Mouse (Mus musculus) megakaryocyte progenitor cell, adult 5-6 weeks (primary cell): ENCODE results near the gene Gm10198. TPM values are rescaled to one million over a fixed set of nuclear protein-coding genes. Genes with fewer than 3 reads are reported as not detected.

Experiments
- ATAC-seq: replicated peaks from 2 replicates; pipeline ENCODE4 v1.8.0; 2016; ENCODE audit warnings: mild to moderate bottlenecking, moderate TSS enrichment, inconsistent platforms; ENCODE audit not compliant: poor library complexity
- total RNA-seq, 2 experiments: library from RNA; stranded (forward) in 1 of 2; stranded (reverse) in 1 of 2; fragments of 157-497, 149-512 nt in 1 of 2; fragments of 200-1000 nt in 1 of 2; gene quantifications; 2 replicates each; pipeline versions ENCODE4 v1.2.3 to v1.2.4; 2015 to 2017

Gene Gm10198
- total RNA-seq (2015) (not detected in 2 replicates), total RNA-seq (2017) (not detected in 2 replicates)

DNA sequence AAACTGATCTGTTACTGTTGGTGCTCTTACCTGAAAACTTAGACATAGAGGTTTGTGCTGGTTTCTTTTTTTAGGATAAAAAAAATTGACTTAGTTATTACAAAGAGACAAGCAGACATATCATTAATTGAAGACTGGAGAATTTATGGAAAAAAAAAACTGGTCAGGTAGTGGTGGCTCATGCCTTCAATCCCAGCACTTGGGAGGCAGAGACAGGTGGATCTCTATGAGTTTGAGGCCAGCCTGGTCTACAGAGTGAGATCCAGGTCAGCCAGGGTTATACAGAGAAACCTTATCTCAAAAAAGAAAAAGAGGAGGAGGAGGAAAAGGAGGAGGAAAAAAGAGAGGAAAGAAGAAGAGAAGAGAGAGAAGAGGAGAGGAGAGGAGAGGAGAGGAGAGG lies at the start of gene Gm10198:
Gene Gm10198 (plus strand): TSS at position 301 of the 400 bp plus-strand sequence.
- no peak for ATAC-seq

DNA sequence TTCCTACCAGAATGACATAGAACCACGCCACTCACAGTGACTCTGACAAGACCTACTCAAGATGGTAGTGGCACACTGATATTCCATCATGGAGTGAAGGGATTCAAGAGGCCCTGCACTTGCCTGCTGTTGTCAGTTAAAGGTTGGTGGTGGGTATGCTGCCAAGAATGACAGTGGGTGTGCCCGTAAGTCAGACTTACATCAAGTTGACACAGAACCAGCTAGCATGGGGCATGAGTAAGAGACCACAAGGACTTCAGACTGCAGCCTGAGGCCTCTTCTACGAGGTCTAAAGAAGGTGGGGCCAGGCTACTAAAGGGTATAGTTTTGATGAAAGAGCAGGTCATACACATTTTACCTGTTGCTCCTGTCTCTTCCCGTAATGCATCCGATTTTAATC lies 47.3 kb upstream of the Gm10198 start:
- peak; percentile 23; the same call in 1 of the 2 replicates for ATAC-seq

DNA sequence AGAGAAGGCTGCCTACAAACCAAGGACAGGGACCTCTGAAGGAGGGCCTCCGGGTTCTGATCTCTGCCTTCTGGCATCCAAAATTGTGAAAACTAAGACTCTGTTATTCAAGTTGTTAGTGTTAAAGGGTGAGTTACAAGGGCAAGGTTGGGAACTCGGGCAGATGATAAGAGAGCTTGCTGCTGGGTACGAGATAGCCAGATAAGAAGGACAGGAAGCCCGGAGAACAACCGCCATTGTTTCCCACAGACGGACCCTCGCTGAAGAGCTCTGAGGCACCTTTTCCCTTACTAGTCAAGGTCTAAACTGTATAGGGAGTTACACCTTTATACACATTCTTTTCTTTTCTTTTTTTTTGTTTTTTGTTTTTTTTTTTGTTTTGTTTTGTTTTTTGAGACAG lies 39.8 kb upstream of the Gm10198 start:
- ATAC-seq: peak; percentile 23

DNA sequence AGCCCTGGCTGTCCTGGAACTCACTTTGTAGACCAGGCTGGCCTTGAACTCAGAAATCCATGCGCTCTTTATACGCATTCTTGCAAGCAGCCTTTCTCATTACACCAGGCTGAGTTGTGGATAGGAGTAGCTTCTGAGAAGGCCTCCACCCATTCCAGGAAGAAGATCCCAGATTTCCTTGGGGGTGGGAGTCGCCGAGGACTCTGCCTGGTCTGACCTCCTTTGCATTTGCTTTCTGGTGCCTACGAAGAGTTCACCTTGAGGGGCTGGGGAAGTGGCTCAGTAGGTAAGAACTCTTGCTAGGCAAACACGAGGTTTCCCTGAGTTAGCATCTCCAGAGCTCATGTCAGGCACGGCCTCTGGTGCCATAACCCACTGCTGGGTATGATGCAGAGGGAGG lies 39.4 kb upstream of the Gm10198 start:
- no peak for ATAC-seq

DNA sequence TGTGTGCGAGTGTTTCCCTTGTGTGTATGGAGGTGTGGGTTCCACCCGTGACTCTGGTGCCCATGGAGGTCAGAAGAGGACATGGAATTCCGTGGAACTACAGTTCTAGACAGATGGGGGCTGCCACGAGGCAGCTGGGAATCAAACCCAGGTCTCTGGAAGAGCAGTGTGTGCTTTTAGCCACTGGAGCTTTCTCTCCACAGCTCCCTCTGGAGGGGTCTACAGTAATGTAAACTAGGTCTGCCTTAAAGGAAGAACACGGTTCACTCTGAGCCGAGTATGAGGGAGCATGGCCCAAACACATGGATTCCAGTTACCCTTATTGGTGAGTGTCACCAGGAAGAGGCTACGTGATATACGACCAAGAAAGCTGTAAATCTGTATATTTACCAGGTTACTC lies 38.6 kb upstream of the Gm10198 start:
- ATAC-seq: 0 out of 2 replicates have a peak, but pooled peaks have one; percentile 17

DNA sequence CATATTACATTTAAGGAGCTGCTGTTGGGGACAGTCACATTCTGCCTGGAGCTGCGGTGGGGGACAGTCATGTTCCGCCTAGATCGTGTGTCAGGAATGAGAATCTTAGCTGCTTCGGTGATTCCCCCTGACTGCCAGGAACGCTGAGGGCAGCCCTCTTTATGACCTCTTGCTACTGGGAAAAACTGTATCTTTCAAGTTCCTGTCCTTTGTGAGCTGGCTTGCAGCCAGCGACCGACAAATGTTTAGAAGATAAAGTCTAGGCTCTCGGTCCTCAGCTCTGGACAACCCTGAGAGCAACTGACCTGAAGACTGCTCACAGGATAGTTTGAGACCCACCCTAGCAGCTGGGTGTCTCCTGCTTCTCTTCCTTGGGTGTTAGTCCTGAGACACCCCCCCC lies 37.3 kb upstream of the Gm10198 start:
- ATAC-seq: peak; percentile 35

DNA sequence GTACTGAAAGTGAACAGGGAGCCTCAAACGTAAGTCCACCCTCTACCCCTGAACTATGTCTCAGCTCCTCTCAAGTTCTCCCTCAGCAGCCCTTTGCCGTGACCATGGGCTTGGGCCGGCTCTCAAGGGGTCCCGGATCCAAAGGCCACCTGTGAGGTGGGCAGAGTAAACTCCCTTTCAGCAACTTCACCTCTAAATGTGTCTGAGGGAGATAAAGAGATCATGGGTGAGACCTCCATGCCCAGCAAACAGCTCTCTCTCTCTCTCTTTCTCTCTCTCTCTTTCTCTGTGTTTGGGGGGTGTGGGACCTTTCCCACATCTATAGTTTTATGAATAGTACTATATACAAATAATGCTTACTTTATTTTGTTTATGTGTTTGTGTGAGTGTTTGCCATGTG lies 36.2 kb upstream of the Gm10198 start:
- no peak; the same call in 1 of the 2 replicates for ATAC-seq

DNA sequence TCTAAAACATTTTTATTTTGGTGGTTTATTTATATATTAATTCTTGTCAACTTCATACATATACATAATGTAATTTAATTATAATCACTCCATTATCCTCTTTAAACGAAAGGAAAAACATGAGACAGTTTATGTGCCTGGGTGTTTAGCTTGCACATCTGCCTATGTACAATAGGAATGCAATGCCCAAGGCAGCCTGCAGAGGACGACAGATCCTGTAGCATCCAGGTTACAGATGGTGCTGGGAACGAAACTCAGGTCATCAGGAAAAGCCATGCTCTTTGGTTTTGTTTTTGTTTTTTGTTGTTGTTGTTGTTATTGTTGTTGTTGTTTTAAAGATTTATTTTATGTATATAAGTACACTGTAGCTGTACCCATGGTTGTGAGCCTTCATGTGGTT lies 32.4 kb upstream of the Gm10198 start:
- no peak for ATAC-seq

DNA sequence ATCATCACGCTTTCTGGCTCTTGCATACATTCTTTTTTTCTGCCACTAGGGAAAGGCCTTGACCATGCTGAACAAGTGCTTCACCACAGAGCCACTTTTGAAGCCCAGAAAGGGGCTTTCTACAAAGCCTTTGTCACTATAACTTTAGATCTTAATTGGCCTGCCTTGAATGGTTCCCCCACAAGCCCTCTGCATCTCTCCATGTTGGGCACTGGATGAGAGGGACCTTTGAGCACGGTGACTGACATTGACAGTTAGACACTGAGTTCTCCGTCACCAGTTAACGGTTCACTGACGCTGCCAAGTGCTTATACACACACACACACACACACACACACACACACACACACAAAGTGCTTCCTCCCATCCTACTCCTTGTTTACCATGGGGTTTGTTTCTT lies 30.0 kb upstream of the Gm10198 start:
- no peak for ATAC-seq

DNA sequence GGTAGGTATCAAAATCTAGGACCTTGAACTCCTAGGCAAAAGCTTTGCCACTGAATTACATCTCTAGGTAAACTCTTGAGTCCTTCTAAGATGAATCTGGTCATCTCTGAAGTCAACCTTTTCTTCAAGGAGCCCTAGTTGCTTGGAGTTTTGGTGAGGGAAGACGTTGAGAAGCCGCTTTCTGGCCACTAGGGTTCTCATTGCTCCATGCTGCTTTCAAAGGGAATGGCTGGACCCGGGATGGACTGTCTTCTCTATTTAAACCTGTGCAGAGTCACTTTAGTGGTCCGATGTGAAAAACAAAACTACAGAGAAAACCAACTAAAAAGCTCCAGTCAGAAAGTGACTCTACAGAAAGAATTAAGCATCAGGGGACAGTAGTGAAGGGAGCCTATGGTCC lies 18.4 kb upstream of the Gm10198 start:
- peak; percentile 61; the same call in 1 of the 2 replicates for ATAC-seq

DNA sequence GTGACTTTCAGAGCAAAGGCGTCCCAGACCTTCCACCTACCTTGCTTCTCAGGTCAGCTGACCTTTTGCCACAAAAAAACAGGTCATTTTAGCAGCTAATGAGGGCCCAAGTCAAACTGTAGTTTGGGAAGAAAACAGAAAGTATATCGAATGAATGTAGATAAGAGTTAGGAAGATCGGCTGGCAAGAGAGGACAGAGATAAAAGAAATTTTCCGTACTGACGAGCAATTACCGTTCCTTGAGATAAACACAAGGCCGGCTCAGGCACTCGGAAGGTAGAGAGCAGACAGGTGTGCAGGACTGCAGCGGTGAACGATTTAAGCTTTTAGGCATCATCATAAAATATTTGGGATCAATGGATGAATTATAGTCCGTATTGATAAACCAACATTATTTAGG lies 15.4 kb upstream of the Gm10198 start:
- ATAC-seq: peak; percentile 37; the same call in 1 of the 2 replicates

DNA sequence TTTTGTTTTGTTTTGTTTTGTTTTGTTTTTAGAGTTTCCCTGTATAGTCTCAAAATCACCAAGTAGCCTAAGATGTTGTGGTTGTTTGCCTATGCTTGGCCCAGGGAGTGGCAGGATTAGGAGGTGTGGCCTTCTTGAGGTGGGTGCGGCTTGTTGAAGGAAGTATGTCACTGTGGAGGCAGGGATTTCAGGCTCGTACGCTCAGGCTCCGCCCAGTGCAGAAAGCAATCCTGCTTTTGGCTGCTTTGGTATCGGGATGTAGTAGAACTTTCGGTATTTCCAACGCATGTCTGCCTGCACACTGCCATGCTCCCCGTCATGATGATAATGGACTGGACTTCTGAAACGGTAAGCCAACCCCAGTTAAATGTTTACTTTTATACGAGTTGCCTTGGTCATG lies 12.5 kb upstream of the Gm10198 start:
- ATAC-seq: no peak

DNA sequence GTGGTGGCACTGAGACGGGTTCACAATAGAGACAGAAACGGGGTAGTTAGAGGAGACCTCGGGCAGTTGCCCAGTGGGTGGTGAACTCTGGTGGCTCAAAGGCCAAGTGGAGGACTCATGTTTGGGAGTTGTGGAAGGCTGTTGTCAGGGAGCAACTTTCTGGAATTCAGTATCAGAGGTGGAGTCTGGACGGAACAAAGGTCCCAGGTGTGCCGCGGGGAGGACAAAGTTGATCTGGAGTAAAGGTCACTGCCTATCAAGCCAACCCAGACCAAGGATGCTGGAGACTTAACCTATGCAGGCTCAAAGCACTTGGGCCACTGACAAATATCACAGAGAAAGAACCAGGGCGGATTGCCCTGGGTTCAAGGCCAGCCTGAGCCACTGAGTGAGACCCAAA lies 5.5 kb downstream of the Gm10198 start:
- no peak for ATAC-seq

DNA sequence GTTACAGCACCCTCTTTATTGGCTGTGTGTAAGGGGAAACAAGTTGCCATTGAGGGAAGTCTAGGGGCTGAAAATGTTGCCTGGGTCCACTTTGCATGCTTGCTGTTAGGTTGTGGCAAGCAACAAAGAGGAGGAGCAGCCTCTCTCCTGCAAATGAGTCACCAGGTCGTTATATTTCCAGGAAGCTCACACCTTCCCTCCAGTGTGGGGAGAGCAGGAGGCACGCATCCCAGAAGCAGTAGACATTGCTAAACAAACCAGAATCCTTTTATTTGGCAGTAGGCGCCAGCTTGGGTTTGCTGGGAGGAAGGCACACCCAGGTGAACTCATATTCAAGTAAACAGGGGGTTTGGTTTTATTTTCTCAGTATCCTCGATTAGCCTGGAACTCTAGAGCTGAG lies 8.8 kb downstream of the Gm10198 start:
- peak; percentile 13; the same call in 1 of the 2 replicates for ATAC-seq

DNA sequence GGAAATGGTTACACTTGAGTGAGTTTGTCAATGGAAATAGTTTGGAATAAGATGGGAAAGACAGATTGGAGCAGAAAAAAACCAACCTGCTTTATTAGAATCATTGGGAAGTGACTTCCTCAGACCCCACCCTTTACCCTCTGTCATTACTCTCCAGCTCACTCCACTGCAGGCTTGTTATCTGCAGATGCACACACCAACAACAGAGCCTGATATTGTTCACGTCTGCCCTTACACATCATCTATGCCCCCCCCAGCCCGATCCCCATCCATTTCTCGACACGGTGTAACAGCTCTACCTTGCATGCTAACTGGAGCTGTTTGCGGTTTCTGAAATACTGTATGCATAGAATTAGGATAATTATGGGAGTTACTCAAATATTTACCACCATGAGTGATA lies 12.2 kb downstream of the Gm10198 start:
- peak; percentile 96 for ATAC-seq

DNA sequence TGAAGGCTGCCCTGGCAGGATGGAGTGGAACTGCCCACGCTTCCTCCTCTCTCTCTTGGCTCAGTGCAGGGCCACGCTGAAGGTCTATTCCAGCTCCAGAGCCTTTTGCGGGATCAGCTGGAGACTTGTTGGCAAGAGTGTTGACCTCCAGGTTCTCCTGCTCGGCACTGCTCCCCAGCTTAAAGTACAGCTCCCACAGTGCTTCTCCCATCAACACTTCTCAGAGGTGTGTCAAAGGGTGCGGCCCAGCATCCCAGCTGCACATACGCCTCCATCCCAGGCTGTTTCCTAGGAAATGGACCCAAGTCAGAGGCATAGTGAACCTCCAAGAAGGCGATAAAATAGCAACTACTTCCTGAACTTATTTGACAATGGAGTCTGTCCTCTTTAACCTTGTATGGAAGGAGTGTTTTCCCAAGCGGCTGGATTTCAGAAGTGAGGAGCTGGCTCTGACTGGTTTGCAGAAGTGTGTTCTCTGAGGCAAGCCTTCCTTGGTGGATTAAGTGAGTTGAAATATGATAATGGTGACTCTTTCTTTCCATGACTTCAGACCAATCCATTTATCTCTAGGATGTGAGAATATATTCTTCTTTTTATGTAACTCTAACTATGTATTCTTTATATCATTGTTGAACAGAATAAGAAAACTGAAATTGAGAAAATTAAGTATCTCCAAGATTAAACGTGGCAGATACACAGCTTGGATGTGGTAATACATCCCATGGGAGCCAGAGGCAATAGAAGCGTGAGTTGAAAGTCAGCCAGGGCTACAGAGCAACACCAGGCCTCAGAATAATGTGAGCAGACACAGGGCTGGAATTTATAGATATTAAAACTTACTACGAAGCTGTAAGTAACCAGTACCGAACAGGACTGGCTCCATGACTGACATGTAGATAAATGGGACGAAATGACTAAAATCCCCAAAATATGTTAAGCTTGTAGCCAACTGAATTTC lies 23.9 kb downstream of the Gm10198 start:
- ATAC-seq: no peak

DNA sequence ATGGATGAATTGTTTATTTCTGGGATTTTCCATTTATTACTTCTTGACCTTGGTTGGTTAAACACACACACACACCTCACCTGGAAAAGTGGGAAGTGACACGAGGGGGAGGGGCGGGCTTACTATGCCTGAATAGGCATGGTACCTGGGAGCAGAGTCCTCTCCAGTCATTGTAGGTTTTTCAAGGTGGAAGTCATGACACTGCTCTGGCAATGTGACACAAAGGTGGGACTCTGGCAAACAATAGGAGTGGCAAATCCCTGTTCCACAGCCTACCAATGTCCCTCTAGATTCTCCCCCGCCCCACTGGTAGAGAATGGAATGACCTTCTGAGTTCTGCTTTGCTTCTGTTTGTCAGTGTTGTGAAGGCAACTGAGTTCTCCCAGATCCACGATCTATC lies 27.8 kb downstream of the Gm10198 start:
- no peak for ATAC-seq

DNA sequence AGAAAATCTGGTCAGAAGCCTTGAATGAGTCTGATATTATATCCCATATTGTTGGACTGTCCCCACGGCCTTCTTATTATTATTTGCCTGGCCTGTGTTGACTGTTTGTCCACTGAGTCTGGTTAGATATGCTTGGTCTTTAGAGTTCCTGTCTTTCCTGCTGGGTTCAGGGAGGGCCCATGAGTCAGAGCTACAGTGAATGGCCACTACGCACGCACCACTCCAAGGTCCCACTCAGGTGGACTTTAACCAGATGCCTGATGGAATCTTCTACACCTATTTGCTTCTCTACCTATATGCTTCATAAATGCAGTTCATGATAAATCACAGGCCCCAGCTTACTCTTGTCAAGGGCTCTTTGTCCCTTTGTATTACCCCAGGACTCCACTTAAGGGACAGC lies 29.8 kb downstream of the Gm10198 start:
- no peak for ATAC-seq

DNA sequence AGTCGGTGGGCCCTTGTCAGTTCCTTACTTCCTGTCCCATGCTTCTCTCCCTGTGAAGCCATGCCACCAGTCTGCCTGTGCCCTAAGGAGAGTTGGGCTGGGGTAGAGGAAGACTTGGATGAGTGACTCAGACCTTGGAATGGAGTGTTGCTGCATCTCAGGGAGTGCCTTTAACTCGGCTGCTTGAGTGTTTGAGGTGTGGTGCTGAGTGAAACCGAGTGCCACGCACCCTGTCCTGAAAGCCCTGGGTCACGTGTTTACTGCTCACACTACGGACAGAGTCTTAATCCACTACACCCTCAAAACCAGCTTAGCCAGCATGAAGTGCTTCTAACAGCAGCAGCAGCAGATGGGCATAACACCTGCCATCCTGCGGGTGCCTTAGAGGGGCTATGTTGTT lies 30.5 kb downstream of the Gm10198 start:
- no peak for ATAC-seq

DNA sequence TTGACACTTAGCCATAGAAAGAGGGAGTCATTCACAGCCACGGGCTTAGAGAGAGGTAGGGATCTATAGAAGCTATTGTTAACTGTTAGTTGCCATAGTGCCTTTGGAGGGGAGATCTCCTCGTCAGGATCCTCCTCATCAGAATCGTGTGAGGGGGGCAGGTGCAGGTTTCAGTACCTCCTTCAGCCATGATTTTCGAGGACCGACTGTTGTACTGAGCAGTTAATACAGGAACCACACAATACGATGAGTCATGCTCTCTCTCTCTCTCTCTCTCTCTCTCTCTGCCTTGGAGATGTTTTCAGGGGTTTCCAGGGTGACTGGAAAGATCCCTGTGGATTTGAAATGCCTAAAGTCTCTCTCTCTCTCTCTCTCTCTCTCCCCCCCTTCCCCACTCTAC lies 31.5 kb downstream of the Gm10198 start:
- peak; percentile 83 for ATAC-seq

DNA sequence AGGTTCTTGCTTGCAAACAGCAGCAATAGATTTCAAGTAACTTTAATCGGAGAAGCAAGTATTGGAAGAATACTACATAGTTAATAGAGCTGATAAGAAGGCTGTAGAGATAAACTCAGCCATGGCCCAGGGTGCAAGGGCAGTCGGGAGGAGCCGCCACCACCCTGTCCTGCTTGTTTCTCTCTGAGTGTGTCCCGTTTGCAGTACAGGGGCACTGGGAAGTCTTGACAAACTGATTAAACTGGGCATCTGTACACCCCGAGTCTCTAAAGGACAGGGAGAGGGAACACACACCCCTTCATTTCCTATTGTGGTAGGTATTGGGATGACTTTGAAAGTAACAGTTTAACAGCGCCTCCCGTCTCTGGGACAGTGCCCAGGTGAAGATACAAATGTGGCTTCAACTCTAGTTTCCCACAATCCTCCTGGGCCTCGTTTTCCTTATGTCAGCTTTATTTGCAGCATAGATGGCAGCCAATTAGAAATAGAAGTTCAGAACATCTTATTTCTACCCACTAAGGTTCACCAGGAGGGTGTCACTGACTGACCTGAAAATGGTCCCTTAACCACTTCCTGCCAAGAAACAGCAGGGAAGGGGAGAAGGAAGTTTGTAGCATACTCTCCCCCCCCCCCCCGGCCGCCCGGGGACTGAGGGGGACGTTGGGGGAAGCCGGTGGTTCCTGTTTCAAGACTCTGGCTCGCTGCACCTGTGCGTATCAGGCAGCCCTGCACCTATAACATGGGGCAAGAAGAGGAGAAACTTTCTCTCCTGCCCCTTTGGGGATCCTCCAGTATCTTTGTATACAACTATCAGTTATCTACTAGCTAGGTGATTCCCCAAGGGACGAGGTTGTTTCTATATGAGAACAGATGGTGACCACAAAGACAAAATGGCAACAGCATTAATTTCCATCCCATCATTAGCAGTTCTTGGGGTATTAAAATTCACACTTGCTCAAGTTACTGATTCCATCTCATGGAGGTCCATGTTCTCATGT lies 41.9 kb downstream of the Gm10198 start:
- ATAC-seq: peak; percentile 70
